Mouse (Mus musculus): ENCODE data around the gene Sdhaf1. TPM values are rescaled to one million over a fixed set of nuclear protein-coding genes. Genes with fewer than 3 reads are reported as not detected.

Sdhaf1 gene
- polyA plus RNA-seq, 1 experiment, result 13.7 TPM

GRCm38 (mm10) chr7:30297266-30297665 lies 26.4 kb downstream of the Sdhaf1 start:
- Histone ChIP-seq H3K36me3 (replicated peaks; ENCODE audit: low read length) (no peaks in the 10 kb centered on the region), H3K4me3 (replicated peaks) (no peak overlapping the region), H3K4me1 (peaks cover 6% of the 10 kb centered on the region; the same call in 1 of the 2 replicates), H3K27me3 (replicated peaks) (peaks cover 21% of the 10 kb centered on the region), H3K9me3 (no peaks in the 10 kb centered on the region)
- TF ChIP-seq FLI1 (IDR thresholded peaks at IDR 0.05; ENCODE audit: low read length) (no peak), GATA1 (IDR thresholded peaks at IDR 0.05; ENCODE audit: borderline replicate concordance, low read length) (no peak)

- Histone ChIP-seq H3K4me3 (replicated peaks) (no peak overlapping the region), H3K4me1 (peaks cover 6% of the 10 kb centered on the region; the same call in 1 of the 2 replicates), H3K36me3 (replicated peaks; ENCODE audit: low read length) (no peaks in the 10 kb centered on the region), H3K27me3 (replicated peaks) (peaks cover 23% of the 10 kb centered on the region), H3K9me3 (no peaks in the 10 kb centered on the region)
- TF ChIP-seq GATA1 (IDR thresholded peaks at IDR 0.05; ENCODE audit: borderline replicate concordance, low read length), result no peak
Measured at GRCm38 (mm10) chr7:30296816-30297215, 26.9 kb downstream of the Sdhaf1 start.

GRCm38 (mm10) chr7:30295103-30295502 lies 28.6 kb downstream of the Sdhaf1 start:
- no peak for TF ChIP-seq GATA1 (IDR thresholded peaks at IDR 0.05; ENCODE audit: borderline replicate concordance, low read length)
- TF ChIP-seq FLI1 (IDR thresholded peaks at IDR 0.05; ENCODE audit: low read length), result no peak
- H3K36me3 ChIP-seq (replicated peaks; ENCODE audit: low read length), result no peaks in the 10 kb centered on the region
- peaks cover 37% of the 10 kb centered on the region for H3K27me3 ChIP-seq (replicated peaks)
- H3K9me3 ChIP-seq, result no peaks in the 10 kb centered on the region
- peaks cover 14% of the 10 kb centered on the region; the same call in 1 of the 2 replicates for H3K4me1 ChIP-seq
- no peak overlapping the region for H3K4me3 ChIP-seq (replicated peaks)

GRCm38 (mm10) chr7:30294296-30294695 lies 29.4 kb downstream of the Sdhaf1 start:
- Histone ChIP-seq H3K4me3 (replicated peaks) (no peak overlapping the region), H3K27me3 (replicated peaks) (peaks cover 45% of the 10 kb centered on the region), H3K9me3 (no peaks in the 10 kb centered on the region), H3K4me1 (peaks cover 11% of the 10 kb centered on the region; the same call in 1 of the 2 replicates), H3K36me3 (replicated peaks; ENCODE audit: low read length) (no peaks in the 10 kb centered on the region)
- TF ChIP-seq FLI1 (IDR thresholded peaks at IDR 0.05; ENCODE audit: low read length) (no peak), GATA1 (IDR thresholded peaks at IDR 0.05; ENCODE audit: borderline replicate concordance, low read length) (no peak)

- Histone ChIP-seq H3K36me3 (replicated peaks; ENCODE audit: low read length) (no peaks in the 10 kb centered on the region), H3K27me3 (replicated peaks) (peaks cover 50% of the 10 kb centered on the region)
- TF ChIP-seq GATA1 (IDR thresholded peaks at IDR 0.05; ENCODE audit: borderline replicate concordance, low read length), result no peak
- TF ChIP-seq FLI1 (IDR thresholded peaks at IDR 0.05; ENCODE audit: low read length), result no peak
Measured at GRCm38 (mm10) chr7:30293795-30294194, 29.9 kb downstream of the Sdhaf1 start.

GRCm38 (mm10) chr7:30291215-30292131 lies 32.2 kb downstream of the Sdhaf1 start, which contains the start of gene Clip3:
Gene Clip3, plus strand, starts transcription at chr7:30291728.
- H3K27me3 ChIP-seq (replicated peaks), result peaks cover 55% of the 10 kb centered on the region
- H3K4me1 ChIP-seq, result peaks cover 8% of the 10 kb centered on the region; the same call in 1 of the 2 replicates
- no peaks in the 10 kb centered on the region for H3K9me3 ChIP-seq
- peak within 1 kb of the TSS; percentile 64 for H3K4me3 ChIP-seq (replicated peaks)
- H3K36me3 ChIP-seq (replicated peaks; ENCODE audit: low read length), result no peaks in the 10 kb centered on the region
- no peak for TF ChIP-seq GATA1 (IDR thresholded peaks at IDR 0.05; ENCODE audit: borderline replicate concordance, low read length)

More at GRCm38 (mm10) chr7:30293795-30294194, 29.9 kb downstream of the Sdhaf1 start:
- Histone ChIP-seq H3K4me1 (peaks cover 8% of the 10 kb centered on the region; the same call in 1 of the 2 replicates), H3K9me3 (no peaks in the 10 kb centered on the region), H3K4me3 (replicated peaks) (no peak overlapping the region)

- Histone ChIP-seq H3K36me3 (replicated peaks; ENCODE audit: low read length) (no peaks in the 10 kb centered on the region), H3K4me1 (peaks cover 12% of the 10 kb centered on the region), H3K9me3 (no peaks in the 10 kb centered on the region), H3K4me3 (replicated peaks) (no peak overlapping the region), H3K27me3 (replicated peaks) (peaks cover 50% of the 10 kb centered on the region)
- TF ChIP-seq GATA1 (IDR thresholded peaks at IDR 0.05; ENCODE audit: borderline replicate concordance, low read length), result no peak
- TF ChIP-seq FLI1 (IDR thresholded peaks at IDR 0.05; ENCODE audit: low read length), result no peak
Measured at GRCm38 (mm10) chr7:30289714-30290399, 33.8 kb downstream of the Sdhaf1 start.

GRCm38 (mm10) chr7:30289071-30289713 lies 34.5 kb downstream of the Sdhaf1 start:
- TF ChIP-seq FLI1 (IDR thresholded peaks at IDR 0.05; ENCODE audit: low read length) (no peak), GATA1 (IDR thresholded peaks at IDR 0.05; ENCODE audit: borderline replicate concordance, low read length) (no peak)
- Histone ChIP-seq H3K9me3 (no peaks in the 10 kb centered on the region), H3K36me3 (replicated peaks; ENCODE audit: low read length) (no peaks in the 10 kb centered on the region), H3K4me1 (peaks cover 12% of the 10 kb centered on the region), H3K27me3 (replicated peaks) (peaks cover 48% of the 10 kb centered on the region), H3K4me3 (replicated peaks) (peak overlapping the region; percentile 59)

GRCm38 (mm10) chr7:30288046-30288445 lies 35.6 kb downstream of the Sdhaf1 start:
- H3K9me3 ChIP-seq, result no peaks in the 10 kb centered on the region
- H3K4me1 ChIP-seq, result peaks cover 12% of the 10 kb centered on the region
- TF ChIP-seq GATA1 (IDR thresholded peaks at IDR 0.05; ENCODE audit: borderline replicate concordance, low read length) (no peak), FLI1 (IDR thresholded peaks at IDR 0.05; ENCODE audit: low read length) (no peak)
- H3K4me3 ChIP-seq (replicated peaks), result no peak overlapping the region
- no peaks in the 10 kb centered on the region for H3K36me3 ChIP-seq (replicated peaks; ENCODE audit: low read length)
- H3K27me3 ChIP-seq (replicated peaks), result peaks cover 48% of the 10 kb centered on the region

Data from megakaryocyte, embryonic 14.5 days (primary cell).